Mouse (Mus musculus): Measurements from ENCODE around the gene Ttc7b.

DNA sequence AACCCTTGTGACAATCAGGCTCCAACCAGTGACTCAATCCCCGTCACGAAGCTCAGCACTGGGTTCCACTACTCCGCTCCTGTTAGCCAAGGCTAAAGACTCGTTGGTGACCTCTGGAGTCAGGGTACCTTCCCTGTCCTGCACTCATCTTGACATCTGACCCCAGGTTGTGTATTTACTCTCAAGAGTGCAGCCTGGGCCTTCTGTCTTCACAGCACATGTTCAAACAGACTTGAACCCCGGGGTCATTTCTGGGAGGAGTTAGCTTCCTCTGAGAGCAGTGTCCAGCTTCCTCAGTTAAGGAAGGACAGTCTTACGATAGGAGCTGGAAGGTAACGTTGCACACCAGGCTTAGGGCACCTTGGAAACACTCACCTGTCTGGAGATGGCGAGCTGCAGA, 144.8 kb downstream of the Ttc7b start:
- TF ChIP-seq CTCF (IDR thresholded peaks at IDR 0.05 in 2 of 3, conservative IDR thresholded peaks at IDR 0.05 in 1 of 3; ENCODE audit: control insufficient read depth in 1 of 3, insufficient read depth in 1 of 3, low read depth in 2 of 3, low read length in 3 of 3, poor library complexity in 1 of 3, severe bottlenecking in 1 of 3) (no peak), BHLHE40 (IDR thresholded peaks at IDR 0.05; ENCODE audit: borderline replicate concordance, low read depth, low read length) (no peak), EP300 (IDR thresholded peaks at IDR 0.05; ENCODE audit: low read depth in 1 of 2, low read length in 2 of 2) (no peak), POLR2A (IDR thresholded peaks at IDR 0.05; ENCODE audit: control insufficient read depth in 1 of 2, insufficient read depth in 1 of 2, low read depth in 1 of 2, low read length in 2 of 2, poor library complexity in 1 of 2) (no peak)
